Mouse (Mus musculus) olfactory bulb, adult 2 months (tissue): ENCODE results near the gene D430042O09Rik.

Source experiments
- CTCF ChIP-seq: fragments of 200-500 bp; IDR thresholded peaks from 2 replicates; pipeline ENCODE4 v1.5.1; 2012; ENCODE audit warnings: low read depth, mild to moderate bottlenecking, low read length, moderate library complexity; ENCODE audit not compliant: insufficient read depth
- POLR2A ChIP-seq: fragments of 200-500 bp; IDR thresholded peaks from 2 replicates; pipeline ENCODE4 v1.6.1; 2012; ENCODE audit warnings: mild to moderate bottlenecking, low read depth, low read length, moderate library complexity; ENCODE audit not compliant: insufficient read depth

DNA sequence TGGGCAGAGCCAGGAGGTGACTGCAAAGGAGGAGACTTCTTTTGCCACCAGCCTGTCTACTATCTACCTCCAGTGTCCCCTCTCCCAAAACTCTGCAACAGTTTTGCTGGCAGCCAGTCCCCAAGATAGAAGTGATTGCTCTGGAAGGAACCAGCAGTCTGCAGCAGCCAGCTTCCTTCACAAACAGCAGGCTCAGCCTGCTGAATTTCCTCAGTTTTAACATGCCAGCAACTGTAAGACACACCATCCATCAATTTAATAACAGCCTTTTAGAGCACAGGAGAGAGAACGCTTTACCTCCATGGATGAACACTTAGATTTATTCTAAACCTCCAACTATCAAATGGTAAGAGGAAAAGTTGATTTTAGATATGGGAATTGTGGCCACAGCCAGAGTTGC is 156.3 kb downstream of the D430042O09Rik start:
- TF ChIP-seq CTCF (no peak), POLR2A (no peak)
